Mouse (Mus musculus) layer of hippocampus, adult 18-20 months (tissue): ENCODE measurements around the gene Igfbp4. TPM values are rescaled to one million over a fixed set of nuclear protein-coding genes. Genes with fewer than 3 reads are reported as not detected.

Source experiments
- total RNA-seq, 2 experiments: library from RNA; stranded (reverse); gene quantifications; 2 replicates each; pipeline ENCODE4 v1.2.3; 2021

Igfbp4 gene
- total RNA-seq, 2 experiments from 2014 or later: 74.6 to 94.0 TPM

Other genes starting within 250 kb of the Igfbp4 start
- 100 to 1,000 TPM; 178 to 183 TPM for gene Msl1, start 245.7 kb upstream of the Igfbp4 start, total RNA-seq
- 10 to 100 TPM; 57.0 to 58.4 TPM for gene Casc3, start 236.3 kb upstream of the Igfbp4 start, total RNA-seq
- 100 to 1,000 TPM; 196 to 203 TPM for gene Rapgefl1, start 204.5 kb upstream of the Igfbp4 start, total RNA-seq
- gene Wipf2, start 177.6 kb upstream of the Igfbp4 start, total RNA-seq: 10 to 100 TPM; 75.9 to 80.7 TPM
- under 1 TPM; 0.36 to 0.79 TPM for gene Cdc6, start 133.4 kb upstream of the Igfbp4 start, total RNA-seq
- gene Rara, start 113.4 kb upstream of the Igfbp4 start, total RNA-seq: 10 to 100 TPM; 18.3 to 26.6 TPM
- 1 to 10 TPM in 1 of 2 experiments, under 1 TPM in 1; 0.52 to 1.2 TPM for gene Gjd3, start 58.2 kb upstream of the Igfbp4 start, total RNA-seq
- gene Top2a, start 17.1 kb upstream of the Igfbp4 start, total RNA-seq: under 1 TPM; 0.52 to 0.96 TPM
- gene Tns4, start 48.1 kb downstream of the Igfbp4 start, total RNA-seq: under 1 TPM; 0.08 to 0.32 TPM
- not detected for gene Ccr7, start 113.8 kb downstream of the Igfbp4 start, total RNA-seq
- gene Smarce1, start 189.8 kb downstream of the Igfbp4 start, total RNA-seq: 10 to 100 TPM; 54.5 to 55.7 TPM
- 10 to 100 TPM; 22.1 to 24.5 TPM for gene Krt222, start 202.8 kb downstream of the Igfbp4 start, total RNA-seq
- gene Krt24, start 244.0 kb downstream of the Igfbp4 start, total RNA-seq: not detected